Mouse (Mus musculus): ENCODE measurements around the gene Il1rapl2.
"Not testable (repeated sequence)": the region's sequence is repeated elsewhere in the genome, so short reads cannot be mapped to it uniquely, and the experiment has no call there.

The Il1rapl2 gene

GRCm38 (mm10) chrX:138209480-138209879, 639.1 kb downstream of the Il1rapl2 start, which contains the start of gene Tex13a:
Gene Tex13a (minus strand): TSS chrX:138209580.
- DNase-seq (ENCODE audit: low spot score) = no peak

GRCm38 (mm10) chrX:138234626-138235025, 664.2 kb downstream of the Il1rapl2 start:
- no peak for DNase-seq (ENCODE audit: low spot score)

GRCm38 (mm10) chrX:138348736-138349135, 778.3 kb downstream of the Il1rapl2 start:
- not testable (repeated sequence) for DNase-seq (ENCODE audit: low spot score)

GRCm38 (mm10) chrX:138433794-138434193, 863.4 kb downstream of the Il1rapl2 start:
- no peak for DNase-seq (ENCODE audit: low spot score)

- no peak for DNase-seq (ENCODE audit: low spot score)
Measured at GRCm38 (mm10) chrX:138437939-138438338, 867.5 kb downstream of the Il1rapl2 start.

- no peak for DNase-seq (ENCODE audit: low spot score)
Measured at GRCm38 (mm10) chrX:138449856-138450255, 879.4 kb downstream of the Il1rapl2 start.

GRCm38 (mm10) chrX:138478488-138478887, 908.1 kb downstream of the Il1rapl2 start:
- DNase-seq (ENCODE audit: low spot score) = no peak

GRCm38 (mm10) chrX:138500510-138500909, 930.1 kb downstream of the Il1rapl2 start:
- no peak for DNase-seq (ENCODE audit: low spot score)

GRCm38 (mm10) chrX:138505049-138505448, 934.6 kb downstream of the Il1rapl2 start:
- no peak for DNase-seq (ENCODE audit: low spot score)

GRCm38 (mm10) chrX:138620106-138620505, 1049.7 kb downstream of the Il1rapl2 start:
- no peak for DNase-seq (ENCODE audit: low spot score)

GRCm38 (mm10) chrX:138625311-138625710, 1054.9 kb downstream of the Il1rapl2 start:
- DNase-seq (ENCODE audit: low spot score) = no peak

GRCm38 (mm10) chrX:138722372-138722771, 1152.0 kb downstream of the Il1rapl2 start:
- no peak for DNase-seq (ENCODE audit: low spot score)

- DNase-seq (ENCODE audit: low spot score) = no peak
Measured at GRCm38 (mm10) chrX:138800958-138801357, 1230.5 kb downstream of the Il1rapl2 start.

GRCm38 (mm10) chrX:138831876-138832275, 1261.5 kb downstream of the Il1rapl2 start:
- DNase-seq (ENCODE audit: low spot score) = no peak

- no peak for DNase-seq (ENCODE audit: low spot score)
Measured at GRCm38 (mm10) chrX:138833894-138834293, 1263.5 kb downstream of the Il1rapl2 start.

GRCm38 (mm10) chrX:138838381-138838780, 1268.0 kb downstream of the Il1rapl2 start:
- no peak for DNase-seq (ENCODE audit: low spot score)

Data from urinary bladder, postnatal 25 days (tissue).